Mouse (Mus musculus) stomach, embryonic 14.5 days (tissue): ENCODE data around the gene Hilpda. TPM values are rescaled to one million over a fixed set of nuclear protein-coding genes. Genes with fewer than 3 reads are reported as not detected.
A peak's percentile ranks its signal among the peaks of the same experiment; 100 is the strongest.

Experiments used
- ATAC-seq: fragments of 200-750 bp; cut with Nextera tagmentation; 2 replicates; pipeline ENCODE4 v1.8.0; 2017; ENCODE audit warnings: low read depth, moderate TSS enrichment; ENCODE audit not compliant: insufficient number of reproducible peaks, insufficient read depth, low FRiP score
- H3K27ac ChIP-seq: fragments of 300-500 bp; sonication (generic); 2 replicates; pipeline ENCODE4 v1.5.1; 2014; ENCODE audit warnings: mild to moderate bottlenecking, low read length, moderate library complexity, mixed read lengths
- H3K27me3 ChIP-seq: fragments of 300-500 bp; sonication (generic); 2 replicates; pipeline ENCODE4 v1.6.1; 2014; ENCODE audit warnings: low read length, control low read depth, mixed read lengths; ENCODE audit not compliant: control insufficient read depth, insufficient read depth
- H3K36me3 ChIP-seq: fragments of 300-500 bp; sonication (generic); 2 replicates; pipeline ENCODE4 v1.6.1; 2014; ENCODE audit warnings: mild to moderate bottlenecking, control low read depth, low read length, moderate library complexity, mixed read lengths; ENCODE audit not compliant: control insufficient read depth, insufficient read depth
- H3K4me1 ChIP-seq: fragments of 300-500 bp; sonication (generic); 2 replicates; pipeline ENCODE4 v1.6.1; 2014; ENCODE audit warnings: low read length, control low read depth, mixed read lengths; ENCODE audit not compliant: control insufficient read depth, insufficient read depth
- H3K4me2 ChIP-seq: fragments of 300-500 bp; sonication (generic); replicated peaks from 2 replicates; pipeline ENCODE4 v1.6.1; 2014; ENCODE audit warnings: low read depth, low read length, control low read depth
- H3K4me3 ChIP-seq: fragments of 300-500 bp; sonication (generic); 2 replicates; pipeline ENCODE4 v1.5.1; 2014; ENCODE audit warnings: low read depth, low read length, control low read depth
- H3K9ac ChIP-seq: fragments of 300-500 bp; sonication (generic); replicated peaks from 2 replicates; pipeline ENCODE4 v1.6.1; 2014; ENCODE audit warnings: low read depth, mild to moderate bottlenecking, control low read depth, low read length, moderate library complexity, mixed read lengths
- H3K9me3 ChIP-seq: fragments of 300-500 bp; sonication (generic); 2 replicates; pipeline ENCODE4 v1.6.1; 2016; ENCODE audit warnings: low read depth, low read length, control low read depth; ENCODE audit not compliant: control insufficient read depth
- WGBS: fragments of 180-500 bp; shearing (Covaris S2); extraction: QIAGEN DNeasy Blood & Tissue Kit; methylation state at CpG from one replicate; pipeline ENCODE4 v1.1.7; 2014; 5-methylcytosine and 5-hydroxymethylcytosine counted together
- polyA plus RNA-seq: library from polyadenylated mRNA; unstranded; fragments of >200 nt; fragmentation: Nextera tagmentation; extraction: Ambion mirVana; gene quantifications from 2 replicates; pipeline ENCODE4 v1.2.1, GENCODE M21; 2014

Gene Hilpda
- polyA plus RNA-seq, 1 experiment from 2014 or later, result 40.1 TPM

GRCm38 (mm10) chr6:29308846-29309605, 36.7 kb downstream of the Hilpda start:
- ATAC-seq, result no peak
- Histone ChIP-seq H3K36me3 (no peaks in the 10 kb centered on the region), H3K27me3 (no peaks in the 10 kb centered on the region), H3K4me1 (no peaks in the 10 kb centered on the region), H3K9me3 (no peaks in the 10 kb centered on the region), H3K4me2 (no peak overlapping the region), H3K4me3 (no peak overlapping the region), H3K27ac (no peak overlapping the region), H3K9ac (no peak overlapping the region)
- 81% methylated on average over 16 of the region's 16 CpGs for WGBS

- 70% methylated on average over 14 of the region's 14 CpGs for WGBS
- Histone ChIP-seq H3K4me3 (no peak overlapping the region), H3K27me3 (no peaks in the 10 kb centered on the region), H3K9me3 (no peaks in the 10 kb centered on the region), H3K4me1 (no peaks in the 10 kb centered on the region), H3K4me2 (no peak overlapping the region), H3K27ac (no peak overlapping the region), H3K9ac (no peak overlapping the region), H3K36me3 (no peaks in the 10 kb centered on the region)
- no peak for ATAC-seq
Observed at GRCm38 (mm10) chr6:29313690-29314202, 41.5 kb downstream of the Hilpda start.

- Histone ChIP-seq H3K4me3 (no peak overlapping the region), H3K9ac (no peak overlapping the region), H3K4me2 (no peak overlapping the region), H3K27ac (no peak overlapping the region), H3K4me1 (peaks cover 5% of the 10 kb centered on the region; the same call in 1 of the 2 replicates), H3K36me3 (no peaks in the 10 kb centered on the region), H3K9me3 (no peaks in the 10 kb centered on the region), H3K27me3 (no peaks in the 10 kb centered on the region)
- WGBS, result 63% methylated on average over 2 of the region's 2 CpGs
- ATAC-seq, result no peak
Observed at GRCm38 (mm10) chr6:29317286-29317685, 45.0 kb downstream of the Hilpda start.

- Histone ChIP-seq H3K9me3 (no peaks in the 10 kb centered on the region), H3K4me2 (no peak overlapping the region), H3K4me1 (peaks cover 5% of the 10 kb centered on the region; the same call in 1 of the 2 replicates), H3K27ac (no peak overlapping the region), H3K27me3 (no peaks in the 10 kb centered on the region), H3K36me3 (no peaks in the 10 kb centered on the region), H3K9ac (no peak overlapping the region), H3K4me3 (no peak overlapping the region)
- 50% methylated on average over 3 of the region's 3 CpGs for WGBS
- ATAC-seq, result no peak
Observed at GRCm38 (mm10) chr6:29317941-29318340, 45.7 kb downstream of the Hilpda start.

GRCm38 (mm10) chr6:29318879-29319278, 46.6 kb downstream of the Hilpda start, which contains the start of gene Fam71f1:
Fam71f1 (plus strand) TSS chr6:29319140.
- peak within 1 kb of the TSS; percentile 45; the same call in 1 of the 2 replicates for H3K27ac ChIP-seq

GRCm38 (mm10) chr6:29321586-29321985, 49.3 kb downstream of the Hilpda start:
- Histone ChIP-seq H3K4me2 (no peak overlapping the region), H3K27ac (no peak overlapping the region), H3K36me3 (no peaks in the 10 kb centered on the region), H3K27me3 (no peaks in the 10 kb centered on the region), H3K9ac (no peak overlapping the region), H3K4me1 (peaks cover 5% of the 10 kb centered on the region; the same call in 1 of the 2 replicates), H3K4me3 (no peak overlapping the region), H3K9me3 (no peaks in the 10 kb centered on the region)
- no peak for ATAC-seq
- 81% methylated on average over 6 of the region's 6 CpGs for WGBS

More at GRCm38 (mm10) chr6:29318879-29319278, 46.6 kb downstream of the Hilpda start, which contains the start of gene Fam71f1:
- peak; percentile 73; the same call in 1 of the 2 replicates for ATAC-seq
- H3K4me2 ChIP-seq, result no peak within 1 kb of the TSS
- H3K9me3 ChIP-seq, result no peaks in the 10 kb centered on the region
- no peaks in the 10 kb centered on the region for H3K27me3 ChIP-seq
- peaks cover 5% of the 10 kb centered on the region; the same call in 1 of the 2 replicates for H3K4me1 ChIP-seq
- H3K9ac ChIP-seq, result no peak within 1 kb of the TSS
- H3K36me3 ChIP-seq, result no peaks in the 10 kb centered on the region
- H3K4me3 ChIP-seq, result no peak within 1 kb of the TSS
- WGBS, result 39% methylated on average over 5 of the region's 5 CpGs

GRCm38 (mm10) chr6:29322147-29322546, 49.9 kb downstream of the Hilpda start:
- WGBS, result 93% methylated on average over 7 of the region's 7 CpGs
- H3K9ac ChIP-seq, result no peak overlapping the region
- H3K9me3 ChIP-seq, result no peaks in the 10 kb centered on the region
- no peak overlapping the region for H3K4me3 ChIP-seq
- H3K4me2 ChIP-seq, result no peak overlapping the region
- H3K27me3 ChIP-seq, result no peaks in the 10 kb centered on the region
- H3K36me3 ChIP-seq, result no peaks in the 10 kb centered on the region
- H3K27ac ChIP-seq, result no peak overlapping the region
- no peak for ATAC-seq
- H3K4me1 ChIP-seq, result peaks cover 5% of the 10 kb centered on the region; the same call in 1 of the 2 replicates

GRCm38 (mm10) chr6:29322735-29323134, 50.4 kb downstream of the Hilpda start:
- no peak for ATAC-seq
- Histone ChIP-seq H3K36me3 (no peaks in the 10 kb centered on the region), H3K27me3 (no peaks in the 10 kb centered on the region), H3K9me3 (no peaks in the 10 kb centered on the region), H3K4me1 (peaks cover 5% of the 10 kb centered on the region; the same call in 1 of the 2 replicates), H3K27ac (no peak overlapping the region), H3K4me3 (no peak overlapping the region), H3K4me2 (no peak overlapping the region), H3K9ac (no peak overlapping the region)
- WGBS, result 83% methylated on average over 4 of the region's 4 CpGs
